Comparison of ENCODE assay signal across 10 mouse cellular contexts in the genomic region with DNA sequence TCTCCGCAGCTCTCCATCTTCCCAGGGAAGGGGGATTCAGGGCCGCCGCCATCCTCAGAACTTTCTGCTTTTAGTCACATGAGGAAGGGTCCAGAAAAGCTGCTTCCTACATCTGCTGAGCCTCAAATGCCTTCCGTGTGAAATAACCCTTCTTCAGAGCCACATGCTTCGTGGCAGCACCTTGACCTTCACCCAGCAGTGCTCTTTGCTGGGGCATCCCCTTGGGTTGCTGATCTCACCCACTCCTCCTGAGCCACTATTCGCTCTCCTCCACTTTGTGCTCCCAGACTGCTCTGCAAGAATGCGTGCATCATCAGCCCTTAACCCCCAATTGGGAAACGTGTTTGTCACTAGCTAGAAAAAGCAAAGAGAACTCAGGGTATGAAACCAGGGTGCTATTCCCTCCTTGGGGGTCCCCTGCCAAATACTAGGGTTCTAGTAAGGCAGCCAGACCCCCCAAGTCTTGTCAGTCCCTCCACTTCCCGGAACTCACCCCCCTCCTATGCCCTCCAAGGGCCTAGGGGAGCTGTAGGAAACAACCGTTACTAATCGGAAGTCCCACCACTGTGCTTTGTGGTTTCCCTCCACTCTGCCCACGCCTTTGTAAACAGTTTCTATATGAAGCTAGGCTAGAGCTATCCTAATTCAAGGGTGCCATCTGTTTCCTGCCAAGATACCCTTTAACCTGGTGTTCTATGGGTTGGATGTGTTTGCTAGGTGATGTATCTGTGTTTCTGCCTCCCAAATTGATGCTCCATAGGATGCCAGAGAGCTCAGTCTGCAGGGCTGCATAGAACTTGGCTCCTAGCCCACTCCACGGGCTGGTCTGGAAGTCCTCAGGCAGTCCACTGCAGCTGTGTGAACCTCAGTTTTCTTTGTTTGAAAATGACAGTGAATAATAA.
DNase-seq lines count a peak whose midpoint lies in the region; ATAC-seq lines count a peak whose summit lies in the region.
"Had no signal": no experiment of that assay in that cellular context is flagged by ENCODE, and none has a peak within 500 bp of the region (broad histone marks: within the 10 kb centered on the region; RNA-seq: fewer than 3 reads in every experiment).

No protein-coding gene starts in this region.

- ATAC-seq in hematopoietic stem cell, adult 5-6 weeks (replicated peaks in 1 of 2; ENCODE audit: insufficient read depth in 1 of 2, low FRiP score in 2 of 2, low TSS enrichment in 1 of 2, low read depth in 1 of 2, poor library complexity in 2 of 2, severe bottlenecking in 2 of 2) = peak; percentile 91 to 95

- peak; percentile 74 for DNase-seq in heart, adult 11 months
- no peak for DNase-seq in heart, postnatal 14 days
- peak; percentile 82 for DNase-seq in 416B (ENCODE audit: low read depth)
- peak; percentile 62 to 65 for DNase-seq in natural killer cell, adult 2 months (ENCODE audit: low spot score in 2 of 2)
- DNase-seq in frontal cortex, adult 2 months (ENCODE audit: extremely low spot score in 1 of 2, low spot score in 1 of 2) = no peak
- DNase-seq in adrenal gland, postnatal 25 days = no peak
- DNase-seq in right cerebral cortex, adult 2 months (ENCODE audit: low spot score in 2 of 2) = no peak
- DNase-seq: midbrain, embryonic 14.5 days; right cerebral cortex, adult 18-20 months had no signal

- intact Hi-C loops in heart, postnatal 14 days (cut with DNase I) = no loop called here

Comparison
In these comparisons a context has a peak if more than half of its experiments do, and no peak if none do; other contexts are left out.
1. DNase-seq: peak in heart, adult 11 months (single experiment), 416B (single experiment) and natural killer cell, adult 2 months (2 of 2); none in heart, postnatal 14 days (0 of 2), frontal cortex, adult 2 months (0 of 2), adrenal gland, postnatal 25 days (single experiment) and right cerebral cortex, adult 2 months (0 of 2).